Mouse (Mus musculus): ENCODE results near the gene Fgf22. TPM values are rescaled to one million over a fixed set of nuclear protein-coding genes. Genes with fewer than 3 reads are reported as not detected.

Gene Fgf22
- total and polyA plus RNA-seq, 2 experiments = not detected

GRCm38 (mm10) chr10:79769329-79769728, 14.5 kb downstream of the Fgf22 start:
- 51% methylated on average over 4 of the region's 4 CpGs for WGBS
- no peak overlapping the region for H3K4me3 ChIP-seq (ENCODE audit: insufficient read depth, low read depth, low read length)
- peak; percentile 39 for DNase-seq (ENCODE audit: extremely low read depth, low read depth, low spot score)
- no peak overlapping the region for H3K9ac ChIP-seq (ENCODE audit: low read depth, low read length)
- H3K4me1 ChIP-seq (ENCODE audit: control insufficient read depth, insufficient read depth, low read length) = peaks cover 16% of the 10 kb centered on the region
- no peaks in the 10 kb centered on the region for H3K36me3 ChIP-seq (ENCODE audit: control insufficient read depth, insufficient read depth, low read length)
- H3K79me2 ChIP-seq (ENCODE audit: control insufficient read depth, insufficient read depth, low read length) = peaks cover 12% of the 10 kb centered on the region
- H3K27me3 ChIP-seq (ENCODE audit: control insufficient read depth, insufficient read depth, low read length) = no peaks in the 10 kb centered on the region
- no peak overlapping the region for H3K27ac ChIP-seq (replicated peaks; ENCODE audit: insufficient read depth, low read depth, low read length)
- no peak for TF ChIP-seq POLR2A (IDR thresholded peaks at IDR 0.05; ENCODE audit: extremely low read depth, insufficient read depth, low read length)
- no peak for TF ChIP-seq CTCF (IDR thresholded peaks at IDR 0.05; ENCODE audit: low read depth, low read length)

- H3K9ac ChIP-seq (ENCODE audit: low read depth, low read length) = no peak overlapping the region
- H3K27ac ChIP-seq (replicated peaks; ENCODE audit: insufficient read depth, low read depth, low read length) = no peak overlapping the region
- 97% methylated on average over 3 of the region's 3 CpGs for WGBS
- no peak for DNase-seq (ENCODE audit: extremely low read depth, low read depth, low spot score)
- no peak overlapping the region for H3K4me3 ChIP-seq (ENCODE audit: insufficient read depth, low read depth, low read length)
- H3K36me3 ChIP-seq (ENCODE audit: control insufficient read depth, insufficient read depth, low read length) = no peaks in the 10 kb centered on the region
- H3K27me3 ChIP-seq (ENCODE audit: control insufficient read depth, insufficient read depth, low read length) = no peaks in the 10 kb centered on the region
- H3K4me1 ChIP-seq (ENCODE audit: control insufficient read depth, insufficient read depth, low read length) = peaks cover 4% of the 10 kb centered on the region; the same call in 1 of the 2 replicates
- TF ChIP-seq CTCF (IDR thresholded peaks at IDR 0.05; ENCODE audit: low read depth, low read length) (peak; percentile 28), POLR2A (IDR thresholded peaks at IDR 0.05; ENCODE audit: extremely low read depth, insufficient read depth, low read length) (no peak)
- no peaks in the 10 kb centered on the region for H3K79me2 ChIP-seq (ENCODE audit: control insufficient read depth, insufficient read depth, low read length)
Measured at GRCm38 (mm10) chr10:79772320-79772719, 17.4 kb downstream of the Fgf22 start.

- Histone ChIP-seq H3K36me3 (ENCODE audit: control insufficient read depth, insufficient read depth, low read length) (no peaks in the 10 kb centered on the region), H3K9ac (ENCODE audit: low read depth, low read length) (no peak overlapping the region), H3K79me2 (ENCODE audit: control insufficient read depth, insufficient read depth, low read length) (no peaks in the 10 kb centered on the region), H3K27ac (replicated peaks; ENCODE audit: insufficient read depth, low read depth, low read length) (no peak overlapping the region), H3K4me1 (ENCODE audit: control insufficient read depth, insufficient read depth, low read length) (no peaks in the 10 kb centered on the region), H3K4me3 (ENCODE audit: insufficient read depth, low read depth, low read length) (no peak overlapping the region), H3K27me3 (ENCODE audit: control insufficient read depth, insufficient read depth, low read length) (no peaks in the 10 kb centered on the region)
- WGBS = 49% methylated on average over 2 of the region's 2 CpGs
- TF ChIP-seq POLR2A (IDR thresholded peaks at IDR 0.05; ENCODE audit: extremely low read depth, insufficient read depth, low read length) (no peak), CTCF (IDR thresholded peaks at IDR 0.05; ENCODE audit: low read depth, low read length) (no peak)
- peak; percentile 75 for DNase-seq (ENCODE audit: extremely low read depth, low read depth, low spot score)
Measured at GRCm38 (mm10) chr10:79773208-79773607, 18.3 kb downstream of the Fgf22 start.

GRCm38 (mm10) chr10:79774486-79775279, 19.8 kb downstream of the Fgf22 start:
- Histone ChIP-seq H3K79me2 (ENCODE audit: control insufficient read depth, insufficient read depth, low read length) (no peaks in the 10 kb centered on the region), H3K4me3 (ENCODE audit: insufficient read depth, low read depth, low read length) (no peak overlapping the region), H3K9ac (ENCODE audit: low read depth, low read length) (no peak overlapping the region), H3K27ac (replicated peaks; ENCODE audit: insufficient read depth, low read depth, low read length) (no peak overlapping the region), H3K4me1 (ENCODE audit: control insufficient read depth, insufficient read depth, low read length) (no peaks in the 10 kb centered on the region), H3K36me3 (ENCODE audit: control insufficient read depth, insufficient read depth, low read length) (no peaks in the 10 kb centered on the region), H3K27me3 (ENCODE audit: control insufficient read depth, insufficient read depth, low read length) (no peaks in the 10 kb centered on the region)
- no peak for DNase-seq (ENCODE audit: extremely low read depth, low read depth, low spot score)
- 63% methylated on average over 5 of the region's 5 CpGs for WGBS
- TF ChIP-seq CTCF (IDR thresholded peaks at IDR 0.05; ENCODE audit: low read depth, low read length) (no peak; the same call in 1 of the 2 replicates), POLR2A (IDR thresholded peaks at IDR 0.05; ENCODE audit: extremely low read depth, insufficient read depth, low read length) (no peak)

- WGBS = 8% methylated on average over 39 of the region's 39 CpGs
- H3K36me3 ChIP-seq (ENCODE audit: control insufficient read depth, insufficient read depth, low read length) = no peaks in the 10 kb centered on the region
- no peaks in the 10 kb centered on the region; the same call in 1 of the 2 replicates for H3K4me1 ChIP-seq (ENCODE audit: control insufficient read depth, insufficient read depth, low read length)
- H3K4me3 ChIP-seq (ENCODE audit: insufficient read depth, low read depth, low read length) = peak within 1 kb of the TSS; percentile 31; the same call in 1 of the 2 replicates
- no peaks in the 10 kb centered on the region for H3K79me2 ChIP-seq (ENCODE audit: control insufficient read depth, insufficient read depth, low read length)
- TF ChIP-seq CTCF (IDR thresholded peaks at IDR 0.05; ENCODE audit: low read depth, low read length) (no peak), POLR2A (IDR thresholded peaks at IDR 0.05; ENCODE audit: extremely low read depth, insufficient read depth, low read length) (no peak)
- no peak within 1 kb of the TSS for H3K27ac ChIP-seq (replicated peaks; ENCODE audit: insufficient read depth, low read depth, low read length)
- no peaks in the 10 kb centered on the region for H3K27me3 ChIP-seq (ENCODE audit: control insufficient read depth, insufficient read depth, low read length)
- no peak for DNase-seq (ENCODE audit: extremely low read depth, low read depth, low spot score)
- H3K9ac ChIP-seq (ENCODE audit: low read depth, low read length) = 0 out of 2 replicates have a peak within 1 kb of the TSS, but pooled peaks have one; percentile 7
Measured at GRCm38 (mm10) chr10:79777103-79777531, 22.2 kb downstream of the Fgf22 start, which contains the start of gene Fstl3. Fstl3 (plus strand) TSS chr10:79777272.

- DNase-seq (ENCODE audit: extremely low read depth, low read depth, low spot score) = no peak
- H3K4me3 ChIP-seq (ENCODE audit: insufficient read depth, low read depth, low read length) = no peak overlapping the region
- no peaks in the 10 kb centered on the region for H3K27me3 ChIP-seq (ENCODE audit: control insufficient read depth, insufficient read depth, low read length)
- H3K9ac ChIP-seq (ENCODE audit: low read depth, low read length) = no peak overlapping the region
- no peaks in the 10 kb centered on the region for H3K79me2 ChIP-seq (ENCODE audit: control insufficient read depth, insufficient read depth, low read length)
- H3K36me3 ChIP-seq (ENCODE audit: control insufficient read depth, insufficient read depth, low read length) = no peaks in the 10 kb centered on the region
- 56% methylated on average over 15 of the region's 15 CpGs for WGBS
- H3K4me1 ChIP-seq (ENCODE audit: control insufficient read depth, insufficient read depth, low read length) = no peaks in the 10 kb centered on the region; the same call in 1 of the 2 replicates
- no peak overlapping the region for H3K27ac ChIP-seq (replicated peaks; ENCODE audit: insufficient read depth, low read depth, low read length)
- TF ChIP-seq CTCF (IDR thresholded peaks at IDR 0.05; ENCODE audit: low read depth, low read length) = no peak
- TF ChIP-seq POLR2A (IDR thresholded peaks at IDR 0.05; ENCODE audit: extremely low read depth, insufficient read depth, low read length) = no peak
Measured at GRCm38 (mm10) chr10:79778006-79778405, 23.1 kb downstream of the Fgf22 start.

All from liver, adult 2 months (tissue).